Mouse (Mus musculus) lung, adult 2 months (tissue): ENCODE results near the gene Ddr1.

Source experiments
- CTCF ChIP-seq: fragments of 200-500 bp; IDR thresholded peaks from 2 replicates; pipeline ENCODE4 v1.5.1; 2011; ENCODE audit warnings: mild to moderate bottlenecking, low read length, control low read depth; ENCODE audit not compliant: insufficient read depth
- POLR2A ChIP-seq: fragments of 200-500 bp; IDR thresholded peaks from 2 replicates; pipeline ENCODE4 v1.6.1; 2011; ENCODE audit warnings: low read depth, mild to moderate bottlenecking, control low read depth, low read length, borderline replicate concordance; ENCODE audit errors: extremely low read depth

DNA sequence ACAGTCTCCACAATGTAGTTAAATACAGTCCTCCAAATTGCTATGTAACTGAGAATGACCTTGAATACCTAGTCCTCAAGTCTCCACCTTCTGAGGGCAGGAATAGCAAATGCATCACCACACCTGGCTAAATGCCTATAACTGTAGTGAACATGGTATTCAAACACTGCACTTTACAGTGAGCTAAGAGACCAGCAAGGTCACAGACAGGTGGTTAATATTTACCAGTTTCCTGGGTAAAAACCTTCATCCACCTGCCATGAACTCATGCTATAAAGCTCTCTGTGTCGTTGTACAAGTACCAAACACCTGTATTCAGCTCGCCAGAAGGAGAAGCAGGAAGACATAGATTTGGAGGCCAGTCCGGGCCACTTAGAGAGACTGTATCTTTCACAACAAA lies 11.7 kb upstream of the Ddr1 start:
- TF ChIP-seq CTCF: no peak
- TF ChIP-seq POLR2A: no peak
